Mouse (Mus musculus): Measurements from ENCODE around the gene Dhx16.

GRCm38 (mm10) chr17:35883777-35884176 is 4.2 kb downstream of the Dhx16 start:
- TF ChIP-seq CTCF (IDR thresholded peaks at IDR 0.05; ENCODE audit: control insufficient read depth, insufficient read depth, insufficient read length) (no peak), MYOD1 (IDR thresholded peaks at IDR 0.05; ENCODE audit: control insufficient read depth, insufficient read length, low read depth) (no peak), USF1 (IDR thresholded peaks at IDR 0.05; ENCODE audit: low read depth) (no peak)

All from C2C12 (cell line).